Mouse (Mus musculus) limb, embryonic 14.5 days (tissue): ENCODE results near the gene 4930404H24Rik. TPM values are rescaled to one million over a fixed set of nuclear protein-coding genes. Genes with fewer than 3 reads are reported as not detected.

Experiments
- ATAC-seq: fragments of 200-750 bp; cut with Nextera tagmentation; 2 replicates; pipeline ENCODE4 v1.8.0; 2017; ENCODE audit warnings: low read depth, moderate number of reproducible peaks, moderate TSS enrichment; ENCODE audit not compliant: low FRiP score
- DNase-seq: peaks from one replicate; pipeline ENCODE4 v3.0.0-alpha.2; 2015; ENCODE audit warnings: low spot score
- H3K27ac ChIP-seq: fragments of 300-500 bp; sonication (generic); replicated peaks from 2 replicates; pipeline ENCODE4 v1.5.1; 2014; ENCODE audit warnings: low read depth, mild to moderate bottlenecking, low read length, moderate library complexity, mixed read lengths
- H3K27me3 ChIP-seq: fragments of 300-500 bp; sonication (generic); 2 replicates; pipeline ENCODE4 v1.6.1; 2014; ENCODE audit warnings: low read length, mixed read lengths; ENCODE audit not compliant: control insufficient read depth, insufficient read depth
- H3K36me3 ChIP-seq: fragments of 300-500 bp; sonication (generic); 2 replicates; pipeline ENCODE4 v1.6.1; 2014; ENCODE audit warnings: mild to moderate bottlenecking, low read length, moderate library complexity, mixed read lengths; ENCODE audit not compliant: control insufficient read depth, insufficient read depth
- H3K4me1 ChIP-seq: fragments of 300-500 bp; sonication (generic); 2 replicates; pipeline ENCODE4 v1.6.1; 2014; ENCODE audit warnings: antibody characterized with exemption, low read length, mixed read lengths; ENCODE audit not compliant: control insufficient read depth, insufficient read depth
- H3K4me2 ChIP-seq: fragments of 300-500 bp; sonication (generic); replicated peaks from 2 replicates; pipeline ENCODE4 v1.6.1; 2014; ENCODE audit warnings: low read depth, mild to moderate bottlenecking, low read length, moderate library complexity; ENCODE audit not compliant: severe bottlenecking
- H3K4me3 ChIP-seq: fragments of 300-500 bp; sonication (generic); replicated peaks from 2 replicates; pipeline ENCODE4 v1.5.1; 2014; ENCODE audit warnings: low read length
- H3K9ac ChIP-seq: fragments of 300-500 bp; sonication (generic); 2 replicates; pipeline ENCODE4 v1.6.1; 2014; ENCODE audit warnings: mild to moderate bottlenecking, low read depth, low read length, moderate library complexity; ENCODE audit not compliant: severe bottlenecking
- H3K9me3 ChIP-seq: fragments of 300-500 bp; sonication (generic); 2 replicates; pipeline ENCODE4 v1.6.1; 2016; ENCODE audit warnings: low read length; ENCODE audit not compliant: control insufficient read depth
- POLR2A ChIP-seq: fragments of 200-500 bp; IDR thresholded peaks from 2 replicates; pipeline ENCODE4 v1.8.0; 2012; ENCODE audit warnings: inconsistent platforms, mild to moderate bottlenecking, moderate library complexity, borderline replicate concordance; ENCODE audit not compliant: insufficient read depth, insufficient read length; ENCODE audit errors: extremely low read depth
- WGBS: fragments of 180-500 bp; shearing (Covaris S2); extraction: QIAGEN DNeasy Blood & Tissue Kit; methylation state at CpG from one replicate; pipeline ENCODE4 v1.1.7; 2014; 5-methylcytosine and 5-hydroxymethylcytosine counted together
- polyA plus RNA-seq, 2 experiments: library from polyadenylated mRNA; depleted of rRNA in 1 of 2; stranded (reverse) in 1 of 2; unstranded in 1 of 2; fragments of >200 nt; fragmentation: Nextera tagmentation in 1 of 2; extraction: Ambion mirVana in 1 of 2; gene quantifications; 2 replicates each; pipeline versions ENCODE4 v1.2.1 to v1.2.3; 2012 to 2014

The 4930404H24Rik gene
- polyA plus RNA-seq, 2 experiments, result not detected

DNA sequence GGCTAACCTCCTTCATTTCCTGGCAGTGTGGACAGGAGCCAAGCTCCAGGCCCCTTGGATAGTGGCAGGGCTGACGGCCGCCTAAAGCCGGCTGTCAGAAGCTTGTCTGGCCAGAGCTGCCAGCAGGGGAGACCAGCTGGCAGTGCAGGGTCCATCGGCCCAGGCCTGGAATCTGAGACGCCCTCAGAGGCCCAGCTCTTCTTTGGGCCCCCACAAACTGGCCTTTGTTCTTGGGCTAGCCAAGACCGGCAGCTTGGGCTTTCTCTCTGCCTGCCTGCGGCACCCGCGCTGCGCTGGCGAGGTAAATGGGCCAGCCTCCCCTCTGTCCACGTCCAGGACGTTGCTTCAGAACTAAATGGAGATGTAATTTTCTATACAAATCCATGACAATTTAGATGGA is 4.3 kb downstream of the 4930404H24Rik start:
- Histone ChIP-seq H3K9ac (no peak overlapping the region), H3K27me3 (peaks cover 8% of the 10 kb centered on the region; the same call in 1 of the 2 replicates), H3K4me1 (peaks cover 11% of the 10 kb centered on the region), H3K36me3 (no peaks in the 10 kb centered on the region), H3K27ac (no peak overlapping the region), H3K4me2 (no peak overlapping the region), H3K4me3 (no peak overlapping the region), H3K9me3 (no peaks in the 10 kb centered on the region)
- ATAC-seq (peak; percentile 40; the same call in 1 of the 2 replicates), DNase-seq (peak; percentile 49)
- 47% methylated on average over 13 of the region's 13 CpGs for WGBS
- TF ChIP-seq POLR2A, result no peak

DNA sequence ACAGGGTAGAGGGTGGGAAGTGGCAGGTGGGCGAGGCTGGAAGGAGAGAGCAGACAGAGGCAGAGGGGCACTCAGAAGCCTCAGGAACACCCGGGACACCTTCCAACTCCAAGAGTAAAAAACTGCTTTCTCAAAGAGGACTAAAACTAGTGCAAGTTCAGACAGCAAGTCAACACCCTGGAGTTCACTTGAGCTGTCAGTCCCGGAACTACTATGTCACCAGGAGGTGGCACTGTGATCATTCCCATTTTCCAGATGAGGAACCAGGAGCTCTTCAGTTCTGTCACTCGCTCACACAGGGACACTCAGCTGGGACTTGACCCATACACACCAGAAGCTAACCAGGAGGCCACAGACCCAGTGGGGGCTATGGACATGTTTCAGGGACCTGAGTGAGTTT is 6.6 kb downstream of the 4930404H24Rik start:
- TF ChIP-seq POLR2A, result no peak
- ATAC-seq, result no peak
- DNase-seq, result no peak
- Histone ChIP-seq H3K4me3 (no peak overlapping the region), H3K9me3 (no peaks in the 10 kb centered on the region), H3K27me3 (no peaks in the 10 kb centered on the region), H3K27ac (no peak overlapping the region), H3K4me2 (no peak overlapping the region), H3K4me1 (peaks cover 2% of the 10 kb centered on the region), H3K9ac (no peak overlapping the region), H3K36me3 (no peaks in the 10 kb centered on the region)
- 62% methylated on average over 4 of the region's 4 CpGs for WGBS

DNA sequence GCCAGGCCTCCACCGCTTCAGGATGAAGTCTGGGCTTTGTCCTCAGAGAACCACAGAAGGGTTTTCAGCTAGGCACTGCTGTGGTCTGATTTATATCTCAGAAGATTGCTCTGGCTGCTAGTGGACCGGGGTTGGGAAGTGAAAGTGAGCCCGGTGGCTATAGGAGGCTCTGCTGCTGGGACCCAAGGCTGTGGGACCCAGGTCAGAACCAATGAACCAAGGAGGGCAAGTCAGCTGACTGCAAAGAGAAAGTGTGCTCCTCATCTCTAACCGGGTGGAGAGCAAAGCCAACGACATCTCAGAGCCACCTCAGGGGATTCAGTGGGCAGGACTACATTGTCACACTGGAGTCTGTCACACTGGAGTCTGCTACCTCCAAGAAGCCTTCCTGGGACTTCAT is 13.8 kb downstream of the 4930404H24Rik start:
- WGBS, result 85% methylated on average over 5 of the region's 5 CpGs
- Histone ChIP-seq H3K4me3 (no peak overlapping the region), H3K9me3 (no peaks in the 10 kb centered on the region), H3K27me3 (no peaks in the 10 kb centered on the region), H3K9ac (no peak overlapping the region), H3K4me2 (no peak overlapping the region), H3K4me1 (0 out of 2 replicates have a peak, but pooled peaks cover 2% of the 10 kb centered on the region), H3K27ac (no peak overlapping the region), H3K36me3 (no peaks in the 10 kb centered on the region)
- ATAC-seq (no peak), DNase-seq (no peak)
- no peak for TF ChIP-seq POLR2A

DNA sequence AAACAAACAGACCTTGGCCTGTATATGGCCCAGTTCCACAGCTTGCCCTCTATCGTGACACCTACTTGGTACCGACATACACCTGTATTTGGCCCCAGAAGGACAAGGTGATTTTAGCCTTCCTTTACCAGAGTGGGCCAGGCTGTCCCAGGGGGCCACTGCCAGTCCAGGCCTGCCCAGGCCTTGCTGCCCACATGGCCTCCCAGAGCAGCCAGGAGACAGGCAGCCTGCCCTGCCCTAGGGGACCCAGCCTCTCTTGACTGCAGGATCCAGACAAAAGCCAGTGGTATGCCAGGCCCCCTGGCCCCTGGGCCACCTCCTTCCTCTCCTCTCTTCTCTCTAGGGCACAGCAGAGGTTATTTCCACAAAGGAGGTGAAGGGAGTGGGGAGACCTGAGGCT is 15.4 kb downstream of the 4930404H24Rik start:
- no peak overlapping the region for H3K4me3 ChIP-seq
- no peak for ATAC-seq
- WGBS, result 89% methylated on average over 2 of the region's 2 CpGs
- H3K9ac ChIP-seq, result no peak overlapping the region
- no peak for DNase-seq
- H3K9me3 ChIP-seq, result no peaks in the 10 kb centered on the region
- H3K4me2 ChIP-seq, result no peak overlapping the region
- no peaks in the 10 kb centered on the region for H3K36me3 ChIP-seq
- no peak overlapping the region for H3K27ac ChIP-seq
- H3K4me1 ChIP-seq, result 0 out of 2 replicates have a peak, but pooled peaks cover 2% of the 10 kb centered on the region
- H3K27me3 ChIP-seq, result no peaks in the 10 kb centered on the region
- TF ChIP-seq POLR2A, result no peak

DNA sequence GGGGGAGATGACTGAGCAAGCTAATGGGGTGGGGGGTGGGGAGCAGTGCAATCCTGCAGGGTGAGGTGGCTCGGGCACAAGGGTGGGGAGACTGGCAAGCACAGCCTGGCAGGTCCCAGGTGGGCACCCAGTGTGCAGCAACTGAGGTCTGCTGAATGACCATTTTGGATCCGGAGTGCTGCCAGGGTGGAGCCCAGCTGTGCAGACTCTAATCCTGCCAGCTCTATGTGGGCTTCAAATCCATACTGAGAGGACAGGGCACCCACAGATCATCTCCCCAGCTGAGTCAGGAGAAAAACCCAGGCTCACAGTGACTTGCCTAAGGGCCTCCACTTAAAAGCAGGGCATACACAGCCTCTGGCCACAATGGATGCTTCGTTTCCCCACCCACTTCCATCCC is 15.8 kb downstream of the 4930404H24Rik start:
- Histone ChIP-seq H3K27ac (no peak overlapping the region), H3K4me2 (no peak overlapping the region), H3K9ac (no peak overlapping the region), H3K4me3 (no peak overlapping the region), H3K4me1 (0 out of 2 replicates have a peak, but pooled peaks cover 2% of the 10 kb centered on the region), H3K27me3 (no peaks in the 10 kb centered on the region), H3K9me3 (no peaks in the 10 kb centered on the region), H3K36me3 (no peaks in the 10 kb centered on the region)
- ATAC-seq, result no peak
- 62% methylated on average over 3 of the region's 3 CpGs for WGBS
- no peak for TF ChIP-seq POLR2A
- no peak for DNase-seq
